Mouse (Mus musculus) bone marrow macrophage, adult 2 months (primary cell): ENCODE data around the gene Slc25a5.

Experiments
- CTCF ChIP-seq: IDR thresholded peaks from 2 replicates; pipeline ENCODE4 v1.5.1; 2012; ENCODE audit warnings: low read depth, mild to moderate bottlenecking, low read length, moderate library complexity
- POLR2A ChIP-seq: IDR thresholded peaks from 2 replicates; pipeline ENCODE4 v1.6.1; 2012; ENCODE audit warnings: mild to moderate bottlenecking, low read depth, low read length, borderline replicate concordance

DNA sequence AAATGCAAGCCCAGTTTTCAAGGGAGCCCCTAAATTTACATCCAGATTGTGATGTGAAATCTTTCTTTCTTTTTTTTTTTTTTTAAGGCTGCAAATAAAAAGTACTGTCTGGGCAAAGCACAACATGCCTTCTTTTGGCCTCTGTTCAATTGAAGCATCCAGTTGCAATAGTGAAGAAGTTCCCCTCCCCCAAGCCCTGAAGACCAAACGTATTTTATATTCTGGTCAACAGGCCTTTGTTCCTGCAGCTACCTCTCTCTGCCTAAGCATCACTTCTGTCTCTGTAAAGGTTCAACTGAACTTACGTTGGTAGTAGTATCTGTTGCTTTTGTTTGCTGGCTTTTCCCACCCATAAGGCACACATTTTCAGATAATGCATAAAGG lies 31.5 kb upstream of the Slc25a5 start:
- no peak for TF ChIP-seq POLR2A
- TF ChIP-seq CTCF, result no peak
